8 mouse cellular contexts compared by ENCODE assay signal in genomic region chr9:63091971-63092528, GRCm38 (mm10). TPM values are rescaled to one million over a fixed set of nuclear protein-coding genes. Genes with fewer than 3 reads are reported as not detected.
DNase-seq lines count a peak whose midpoint lies in the region; ATAC-seq lines count a peak whose summit lies in the region.

No protein-coding gene starts in this region.

- intact Hi-C loops in gastrocnemius, postnatal 36 days (cut with DNase I), result no loop called here

- WGBS in intestine, embryonic 14.5 days, result 1% methylated on average over 13 of the region's 13 CpGs

- H3K4me2 ChIP-seq in intestine, embryonic 14.5 days (ENCODE audit: low read length), result peak overlapping the region; percentile 49

- no peaks in the 10 kb centered on the region for H3K36me3 ChIP-seq in intestine, embryonic 14.5 days (ENCODE audit: control insufficient read depth, insufficient read depth, low read length)

- 0 out of 2 replicates have a peak overlapping the region, but pooled peaks have one; percentile 14 for H3K9ac ChIP-seq in intestine, embryonic 14.5 days (ENCODE audit: low read length)

- peaks cover 14% of the 10 kb centered on the region for H3K4me1 ChIP-seq in intestine, embryonic 14.5 days (replicated peaks; ENCODE audit: control insufficient read depth, insufficient read depth, low read length)

- H3K9me3 ChIP-seq in intestine, embryonic 14.5 days (ENCODE audit: control insufficient read depth, low read length), result no peaks in the 10 kb centered on the region

- H3K4me3 ChIP-seq in intestine, embryonic 14.5 days (ENCODE audit: low read depth, low read length), result peak overlapping the region; percentile 22

- DNase-seq in adrenal gland, adult 8-10 months, result peak; percentile 33
- peak; percentile 62 for DNase-seq in embryo, embryonic 11.5 days (ENCODE audit: low read depth, low spot score)
- peak; percentile 70 to 73 for DNase-seq in gastrocnemius, postnatal 36 days
- peak; percentile 82 for DNase-seq in intestine, embryonic 14.5 days (ENCODE audit: low spot score)
- DNase-seq in left cerebral cortex, adult 9 months (ENCODE audit: low spot score in 2 of 2), result peak; percentile 56 to 85
- DNase-seq in lung, postnatal 4 days, result peak; percentile 83 to 87
- peak; percentile 76 to 84 for DNase-seq in right cerebral cortex, adult 2 months (ENCODE audit: low spot score in 2 of 2)
- DNase-seq in thymus, adult 18-20 months, result no peak

- H3K27me3 ChIP-seq in intestine, embryonic 14.5 days (replicated peaks; ENCODE audit: control insufficient read depth, insufficient read depth, low read length), result no peaks in the 10 kb centered on the region

- peak; percentile 81 for ATAC-seq in intestine, embryonic 14.5 days (replicated peaks; ENCODE audit: low FRiP score, low TSS enrichment, low read depth)

- peak overlapping the region; percentile 85 for H3K27ac ChIP-seq in intestine, embryonic 14.5 days (ENCODE audit: low read depth)

RNA-seq across cellular contexts. Expression of gene Skor1, which starts 56.7 kb away (rescaled TPM):
- under 1 TPM; 0.06 to 0.18 (median 0.12) TPM for total RNA-seq in adrenal gland, adult 8-10 months (2022)
- under 1 TPM; 0.08 to 0.10 TPM for total RNA-seq in gastrocnemius, postnatal 36 days (2021)
- polyA plus RNA-seq in intestine, embryonic 14.5 days (2014; fragmentation: Nextera tagmentation; extraction: Ambion mirVana), result not detected in 2 replicates

Comparison
In these comparisons a context has a peak if more than half of its experiments do, and no peak if none do; other contexts are left out.
1. DNase-seq: peak in adrenal gland, adult 8-10 months (single experiment), embryo, embryonic 11.5 days (single experiment), gastrocnemius, postnatal 36 days (2 of 2), intestine, embryonic 14.5 days (single experiment), left cerebral cortex, adult 9 months (2 of 2), lung, postnatal 4 days (2 of 2) and right cerebral cortex, adult 2 months (2 of 2); none in thymus, adult 18-20 months (0 of 2).